Mouse (Mus musculus) layer of hippocampus, postnatal 14 days (tissue): ENCODE results near the gene Il11ra1. TPM values are rescaled to one million over a fixed set of nuclear protein-coding genes. Genes with fewer than 3 reads are reported as not detected.
"Not testable (repeated sequence)": the region's sequence is repeated elsewhere in the genome, so short reads cannot be mapped to it uniquely, and the experiment has no call there.

Experiments
- DNase-seq, 2 experiments: peaks; one replicate each; pipeline ENCODE4 v3.0.0; 2021 to 2022; ENCODE audit warnings: low spot score in 2 of 2, mixed read lengths in 1 of 2
- total RNA-seq, 2 experiments: library from RNA; stranded (reverse); gene quantifications; 2 replicates each; pipeline ENCODE4 v1.2.3; 2021

Gene Il11ra1
- total RNA-seq, 2 experiments from 2014 or later: 26.8 to 29.2 TPM

DNA sequence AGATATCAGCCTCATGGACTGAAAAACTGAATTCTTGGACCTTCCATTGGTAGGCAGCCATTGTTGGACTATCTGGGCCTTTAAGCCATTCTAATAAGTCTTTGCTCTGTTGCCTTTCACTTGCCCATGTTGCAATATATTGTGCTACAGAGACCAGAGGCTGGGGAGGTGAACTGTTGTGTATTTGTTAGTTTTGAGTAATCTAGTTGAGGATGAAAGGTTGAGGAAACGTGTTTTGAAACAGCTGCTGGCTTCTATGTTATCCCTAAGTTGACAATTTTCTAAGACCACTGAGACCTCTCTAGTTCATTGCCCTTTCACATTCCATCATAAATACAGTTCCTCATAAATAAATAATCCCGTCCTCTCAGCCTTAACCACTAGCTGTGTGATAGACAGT, 44.3 kb downstream of the Il11ra1 start:
- no peak for DNase-seq

DNA sequence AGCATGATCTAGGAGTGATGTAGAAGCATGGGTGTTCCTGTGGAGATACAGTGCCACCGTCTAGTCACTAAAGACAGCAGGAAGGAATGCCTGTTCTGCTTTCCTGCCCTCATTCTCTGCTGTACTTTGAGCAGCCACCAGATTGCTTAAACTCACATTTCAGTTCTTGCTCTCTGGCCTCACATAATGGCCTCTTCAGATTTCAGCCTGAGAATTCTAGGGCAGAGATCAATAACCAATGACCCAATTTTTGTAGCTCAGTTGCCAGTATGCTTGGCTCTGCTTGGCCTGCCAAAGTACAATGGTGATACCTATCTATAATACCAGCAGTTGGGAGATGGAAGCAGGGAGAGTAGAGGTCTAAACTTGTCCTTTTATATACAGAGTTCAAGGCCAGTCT, 45.2 kb downstream of the Il11ra1 start:
- DNase-seq: no peak

DNA sequence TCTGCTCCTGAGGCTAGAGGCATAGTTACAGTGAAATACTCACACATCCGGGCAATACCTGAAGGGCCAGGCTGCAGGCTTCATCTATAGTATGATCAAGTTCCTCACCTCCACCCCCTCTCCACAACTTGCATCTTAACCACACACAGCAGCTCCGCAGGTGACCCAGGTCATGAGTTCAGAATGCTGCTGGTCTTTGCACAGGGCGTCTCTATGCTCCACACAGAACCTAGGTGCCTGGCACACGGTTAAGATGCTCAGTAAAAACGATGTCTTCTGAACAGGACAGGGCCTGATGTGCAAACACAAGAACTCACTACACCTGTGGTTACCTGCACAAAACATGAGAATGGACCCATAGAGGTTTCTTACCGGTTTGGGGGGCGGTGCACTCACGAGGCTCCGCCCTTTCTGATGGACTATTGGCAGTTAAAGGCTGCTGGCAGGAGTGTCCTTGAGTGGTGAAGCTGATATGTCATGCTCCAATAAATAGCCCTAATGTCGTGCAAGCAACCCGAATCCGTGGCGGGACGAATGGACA, 55.1 kb downstream of the Il11ra1 start, which contains the start of gene Galt:
Galt (plus strand) TSS at position 432 of the 541 bp plus-strand sequence.
- DNase-seq: no peak

DNA sequence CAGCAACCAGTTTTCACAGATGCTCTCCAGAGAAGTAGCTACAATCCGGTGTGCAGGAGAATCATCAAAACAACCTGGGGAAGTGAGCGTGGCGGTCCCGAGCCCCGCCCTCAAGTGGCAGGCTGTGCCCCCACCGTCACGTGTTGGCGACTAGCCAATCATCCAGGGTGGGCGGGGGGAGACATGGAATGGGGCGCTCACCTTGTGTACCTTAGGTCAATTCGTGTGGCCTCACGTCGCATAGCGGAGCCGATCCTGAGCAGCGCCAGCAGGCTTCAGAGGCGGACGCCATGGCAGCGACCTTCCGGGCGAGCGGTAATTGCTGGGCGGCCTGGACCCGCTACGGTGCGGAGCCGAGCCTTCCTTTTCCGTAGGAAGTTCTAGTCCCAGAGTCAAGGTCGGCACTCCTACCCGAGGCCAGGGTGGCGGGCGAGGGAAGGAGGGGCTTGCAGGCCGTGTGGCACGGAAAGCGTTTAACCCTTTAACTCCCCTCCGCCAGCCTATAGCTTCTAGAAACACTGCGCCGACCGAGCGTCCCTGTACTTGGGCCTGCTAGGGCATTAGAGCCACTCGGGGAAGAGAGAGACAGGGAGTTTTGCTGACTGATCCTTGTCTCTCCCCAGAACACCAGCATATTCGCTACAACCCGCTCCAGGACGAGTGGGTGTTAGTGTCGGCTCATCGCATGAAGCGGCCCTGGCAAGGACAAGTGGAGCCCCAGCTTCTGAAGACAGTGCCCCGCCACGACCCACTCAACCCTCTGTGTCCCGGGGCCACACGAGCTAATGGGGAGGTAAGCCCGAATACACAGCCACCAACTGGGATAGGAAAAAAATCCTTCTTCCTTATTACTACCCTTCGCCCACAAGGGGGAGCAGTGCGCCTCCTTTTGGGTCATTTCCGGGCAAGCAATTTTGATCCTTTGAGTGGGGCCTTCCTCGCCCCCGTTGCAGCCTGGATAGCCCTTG, 55.8 kb downstream of the Il11ra1 start, which contains the start of gene Sigmar1:
Sigmar1 (minus strand) TSS at position 820 of the 968 bp plus-strand sequence.
- peak; percentile 78 to 84 for DNase-seq

DNA sequence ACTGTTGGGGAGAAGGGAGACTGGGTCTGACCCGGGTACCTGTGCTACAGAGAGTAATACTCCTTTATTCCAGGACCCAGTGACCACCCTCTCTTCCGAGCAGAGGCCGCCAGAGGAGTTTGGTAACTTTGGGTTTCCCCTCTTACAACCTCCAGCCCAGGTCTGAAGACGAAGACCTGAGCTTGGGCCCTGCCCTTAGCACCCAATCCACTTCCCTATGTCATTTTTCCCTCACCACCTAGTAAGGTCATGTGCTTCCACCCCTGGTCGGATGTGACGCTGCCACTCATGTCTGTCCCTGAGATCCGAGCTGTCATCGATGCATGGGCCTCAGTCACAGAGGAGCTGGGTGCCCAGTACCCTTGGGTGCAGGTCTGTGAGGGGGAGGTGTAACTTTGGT, 56.7 kb downstream of the Il11ra1 start:
- no peak for DNase-seq

DNA sequence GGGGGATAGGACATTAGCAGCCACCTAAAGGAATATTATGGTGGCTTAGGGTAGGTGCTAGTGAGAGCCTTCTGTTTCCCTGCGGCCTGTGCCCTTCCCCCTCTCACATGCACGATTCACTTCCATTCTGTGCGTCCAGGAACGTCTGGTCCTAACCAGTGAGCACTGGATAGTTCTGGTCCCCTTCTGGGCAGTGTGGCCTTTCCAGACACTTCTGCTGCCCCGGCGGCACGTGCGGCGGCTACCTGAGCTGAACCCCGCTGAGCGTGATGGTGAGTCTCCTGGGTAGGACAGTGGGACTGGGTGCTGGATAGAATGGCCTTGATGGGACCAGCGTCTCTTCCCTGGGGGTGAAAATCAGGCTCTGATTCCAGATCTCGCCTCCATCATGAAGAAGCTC, 57.5 kb downstream of the Il11ra1 start:
- no peak for DNase-seq

DNA sequence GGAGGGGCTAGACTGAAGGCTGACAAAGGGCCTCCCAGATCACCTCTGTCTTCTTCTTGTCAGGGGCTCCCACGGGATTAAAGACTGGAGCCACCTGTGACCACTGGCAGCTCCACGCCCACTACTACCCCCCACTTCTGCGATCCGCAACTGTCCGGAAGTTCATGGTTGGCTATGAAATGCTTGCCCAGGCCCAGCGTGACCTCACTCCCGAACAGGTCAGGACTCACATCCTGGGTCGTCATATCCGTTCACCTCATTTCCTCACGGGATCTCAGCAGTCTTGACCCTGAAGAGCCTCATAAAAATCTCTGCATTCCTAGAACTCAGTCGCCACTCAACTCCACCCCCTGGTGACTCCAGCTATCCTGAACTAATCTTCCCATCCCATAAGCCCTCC, 58.2 kb downstream of the Il11ra1 start:
- DNase-seq: no peak

DNA sequence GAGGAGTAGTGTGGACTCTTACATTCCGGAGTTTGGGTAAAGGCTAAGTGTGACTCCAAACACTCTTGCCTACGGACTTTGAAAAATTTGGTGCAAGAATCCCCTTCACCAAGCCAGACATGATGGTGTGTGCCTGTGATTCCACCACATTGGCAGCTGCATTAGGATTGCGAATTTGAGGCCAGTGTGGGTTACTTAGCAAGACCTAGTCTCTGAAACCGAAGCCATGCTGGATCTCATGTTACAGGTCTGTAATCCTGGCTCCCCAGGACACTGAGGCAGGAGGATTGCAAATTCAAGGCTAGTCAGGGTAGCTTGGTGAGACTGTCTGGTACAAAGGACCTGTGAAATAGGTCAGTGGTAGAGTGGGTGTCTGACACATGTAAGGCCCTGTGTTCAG, 58.9 kb downstream of the Il11ra1 start:
- no peak for DNase-seq

DNA sequence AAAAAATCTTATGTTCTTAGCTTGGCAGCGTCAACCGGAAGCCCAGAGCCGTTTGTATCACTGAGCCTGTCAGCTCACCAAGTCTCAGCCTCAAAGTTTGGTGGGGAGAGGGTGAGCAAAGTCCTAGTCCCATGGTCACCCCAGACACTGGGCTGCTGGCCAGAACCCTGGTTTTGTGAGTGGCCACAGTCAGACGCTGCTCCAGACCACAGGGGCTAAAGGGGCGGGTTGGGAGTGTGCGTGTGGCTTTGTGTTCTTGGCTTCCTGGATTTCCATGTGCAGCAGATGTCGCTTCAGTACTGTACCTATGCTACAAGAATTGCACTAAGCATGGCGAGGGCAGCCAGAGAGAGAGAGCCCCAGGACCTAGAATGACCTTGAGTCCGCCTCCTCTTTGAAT, 59.4 kb downstream of the Il11ra1 start:
- DNase-seq: no peak

DNA sequence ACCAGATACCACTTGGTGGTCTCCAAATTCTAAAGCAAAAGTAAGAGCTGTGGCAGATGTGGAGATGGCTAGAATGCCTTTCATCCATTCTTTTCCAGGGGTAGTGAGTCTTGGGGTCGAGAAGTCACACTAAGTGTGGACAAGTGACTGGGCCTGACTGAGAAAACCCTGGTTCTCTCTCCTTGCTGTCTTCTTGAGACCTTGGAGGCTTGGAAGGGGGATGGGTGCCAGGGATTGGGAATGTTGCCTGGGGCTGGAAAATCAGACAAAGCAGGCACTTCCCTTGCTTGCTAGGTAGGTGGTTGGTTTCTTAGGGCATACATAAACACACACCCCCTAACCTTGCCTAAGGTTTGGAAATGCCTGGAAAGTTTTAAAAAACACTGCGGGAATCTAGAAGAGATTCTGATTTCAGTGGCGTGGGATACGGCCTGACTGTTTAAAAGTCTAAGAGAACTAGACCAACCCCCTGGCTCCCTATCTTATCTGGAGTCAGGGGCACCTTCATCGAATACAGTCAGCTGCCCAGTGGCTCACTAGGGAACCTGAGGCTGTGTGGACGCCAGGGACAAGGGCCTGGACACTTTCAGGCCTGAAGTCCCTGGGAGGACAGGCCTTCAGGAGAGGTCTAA, 60.0 kb downstream of the Il11ra1 start:
- DNase-seq: no peak

DNA sequence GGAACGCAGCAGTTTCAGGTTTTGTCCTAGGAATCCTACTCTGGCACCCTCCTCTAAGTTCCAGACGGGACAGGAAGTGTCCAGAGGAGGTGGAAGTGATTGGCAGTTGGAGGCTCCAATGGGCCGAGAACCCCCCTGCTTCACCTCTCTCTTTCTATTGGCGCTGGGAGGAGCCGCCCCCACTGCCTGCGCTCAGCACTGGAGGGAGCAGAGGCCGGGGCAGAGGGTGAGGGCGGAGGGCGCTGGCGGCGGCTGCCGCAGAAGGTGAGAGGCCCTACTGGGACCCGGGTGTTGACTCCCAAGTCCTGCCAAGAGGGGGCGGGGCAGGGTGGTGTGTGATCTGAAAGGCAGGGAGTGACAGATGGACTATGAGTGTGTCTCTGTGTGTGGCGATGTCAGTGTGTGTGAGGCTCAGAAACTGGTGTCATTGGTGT, 60.5 kb downstream of the Il11ra1 start:
- peak; percentile 62 to 78 for DNase-seq

DNA sequence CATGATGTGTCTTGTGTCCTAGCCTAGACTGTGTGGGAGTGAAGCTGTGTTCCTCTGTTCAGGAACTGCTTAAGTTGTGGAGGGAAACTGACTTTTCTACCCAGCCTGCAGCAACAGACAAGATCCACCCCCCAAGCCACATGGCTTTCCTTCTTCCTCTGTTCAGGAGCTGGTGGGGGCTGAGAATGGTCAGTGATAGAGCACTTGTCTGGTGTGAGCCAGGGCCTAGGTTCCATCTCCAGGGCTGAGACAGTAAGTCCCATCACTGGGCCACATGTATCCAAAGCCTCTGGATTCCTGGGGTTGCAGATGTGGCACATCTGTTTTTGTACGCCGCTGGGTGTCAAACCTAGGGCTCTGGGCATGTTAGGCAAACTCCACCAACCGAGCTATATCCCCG, 61.1 kb downstream of the Il11ra1 start:
- DNase-seq: no peak

DNA sequence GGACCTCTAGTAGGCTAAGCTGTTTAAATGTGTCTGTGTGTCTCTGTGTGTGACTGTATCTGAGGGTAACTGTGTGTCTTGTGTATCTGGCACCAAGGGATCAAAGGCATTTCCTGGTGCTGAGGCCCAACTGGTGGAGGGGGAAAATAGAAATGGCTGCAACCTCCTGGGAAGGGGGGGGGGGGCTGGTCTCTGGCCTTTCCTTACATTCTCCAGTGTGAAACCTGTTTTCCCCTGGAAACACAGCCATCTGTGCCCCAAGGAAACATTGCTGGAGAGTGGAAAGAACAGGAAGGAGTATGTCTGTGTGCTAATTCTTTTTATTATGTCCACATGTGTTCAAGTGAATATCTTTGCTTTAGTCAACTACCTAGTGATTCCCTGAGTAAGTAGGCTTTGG, 61.9 kb downstream of the Il11ra1 start:
- no peak for DNase-seq

DNA sequence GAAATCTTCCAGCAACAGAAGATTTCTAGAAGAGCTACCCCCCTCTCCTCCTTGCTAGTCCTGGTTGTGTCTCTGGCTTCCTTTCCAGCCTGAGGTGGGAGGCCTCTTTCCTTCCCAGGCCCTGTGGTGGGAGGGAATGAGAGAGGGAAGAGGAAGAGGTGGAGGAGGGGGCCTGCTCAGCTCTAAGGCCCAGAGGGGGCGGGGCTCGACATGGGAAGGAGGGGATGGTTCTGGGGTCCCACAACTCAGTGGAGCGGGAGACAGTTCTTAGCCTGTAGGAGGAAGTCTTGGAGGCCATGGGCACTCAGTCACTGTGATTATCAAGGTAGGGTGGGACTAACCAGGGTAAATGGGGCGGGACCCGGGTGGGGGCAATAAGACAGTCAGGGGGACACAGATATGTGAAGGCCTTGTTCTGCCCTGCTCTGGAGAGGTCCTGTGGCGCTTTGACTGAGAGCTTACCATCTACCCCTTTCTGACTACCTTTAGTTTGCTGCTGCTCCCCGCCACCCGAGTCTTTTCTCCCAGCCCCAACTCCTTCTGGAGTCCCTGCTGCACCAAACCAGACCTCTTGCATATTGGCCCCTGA, 62.4 kb downstream of the Il11ra1 start:
- no peak for DNase-seq

DNA sequence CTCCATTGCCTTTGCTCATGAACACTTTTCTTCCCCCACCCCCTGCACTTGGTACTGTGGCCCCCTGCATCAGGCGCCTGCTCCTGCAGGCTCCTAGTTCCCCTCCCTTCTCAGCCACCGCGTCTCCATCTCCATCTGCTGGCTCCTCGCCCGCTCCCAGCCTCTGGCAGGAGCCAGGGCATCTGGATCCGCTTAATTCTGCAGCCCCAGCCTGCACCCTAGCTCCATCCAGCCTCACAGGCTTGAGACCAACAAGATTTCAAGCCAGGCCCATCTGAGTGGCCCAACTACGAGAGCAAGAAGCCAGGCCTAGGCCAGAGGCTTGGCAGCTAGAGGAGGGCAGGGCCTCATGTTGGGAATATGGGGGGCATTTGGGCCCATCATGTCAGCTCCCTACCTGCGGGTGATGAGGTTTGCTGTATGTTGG, 62.9 kb downstream of the Il11ra1 start:
- peak; percentile 69 for DNase-seq

DNA sequence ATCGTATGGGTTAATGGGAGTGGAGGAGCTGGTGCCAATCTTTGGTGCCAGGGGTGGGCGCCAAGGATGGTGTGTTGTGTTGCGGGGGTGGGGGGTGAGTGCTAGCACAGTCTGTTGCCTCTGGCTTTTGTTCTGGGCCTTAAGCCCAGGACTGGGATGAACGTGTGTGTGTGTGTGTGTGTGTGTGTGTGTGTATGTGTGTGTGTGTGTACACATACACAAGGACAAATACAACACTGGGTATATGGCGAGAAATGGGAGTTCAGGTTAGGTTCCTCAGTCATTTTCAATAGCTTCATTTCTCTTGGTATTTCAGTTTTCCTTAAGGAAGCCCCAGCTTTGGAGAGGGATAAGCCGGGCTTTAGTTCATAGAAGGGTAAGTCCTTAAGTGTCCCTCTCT, 63.4 kb downstream of the Il11ra1 start:
- DNase-seq: not testable (repeated sequence)

DNA sequence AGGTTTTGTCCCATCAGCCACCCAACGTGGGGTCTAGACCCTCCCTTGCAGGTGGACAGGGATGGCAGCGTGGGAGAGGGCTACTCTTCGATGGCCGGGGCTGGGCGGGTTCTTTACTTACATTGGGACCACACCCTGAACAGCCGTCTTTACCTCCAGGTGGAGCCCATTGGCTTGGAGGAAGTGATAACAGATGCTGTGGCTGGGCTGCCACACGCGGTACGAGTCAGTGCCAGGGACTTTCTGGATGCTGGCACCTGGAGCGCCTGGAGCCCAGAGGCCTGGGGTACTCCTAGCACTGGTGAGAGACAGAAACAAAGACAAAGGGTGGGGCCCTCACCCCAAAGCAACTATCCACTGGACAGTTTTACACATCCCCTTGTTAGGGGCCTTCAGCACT, 67.5 kb downstream of the Il11ra1 start:
- not testable (repeated sequence) for DNase-seq

DNA sequence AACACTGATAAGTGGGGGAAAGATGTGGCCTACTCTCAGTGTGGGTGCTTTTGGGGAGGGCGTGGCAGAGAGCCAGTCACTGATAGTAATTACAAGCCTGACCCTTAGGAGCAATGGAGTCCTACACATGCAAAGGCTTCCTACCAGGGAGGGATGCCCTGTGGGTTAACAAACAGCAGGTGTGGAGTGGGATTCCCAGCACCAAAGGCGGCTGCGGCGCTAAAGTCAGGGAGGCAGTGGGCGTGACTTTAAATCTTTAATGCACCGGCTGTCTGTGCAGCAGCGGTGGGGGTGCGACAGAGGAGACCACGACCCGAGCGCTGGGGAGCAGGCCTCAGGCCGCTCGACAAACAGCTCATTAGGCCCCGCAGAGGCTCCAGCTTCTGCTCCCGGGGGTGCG, 73.2 kb downstream of the Il11ra1 start:
- DNase-seq: not testable (repeated sequence)

DNA sequence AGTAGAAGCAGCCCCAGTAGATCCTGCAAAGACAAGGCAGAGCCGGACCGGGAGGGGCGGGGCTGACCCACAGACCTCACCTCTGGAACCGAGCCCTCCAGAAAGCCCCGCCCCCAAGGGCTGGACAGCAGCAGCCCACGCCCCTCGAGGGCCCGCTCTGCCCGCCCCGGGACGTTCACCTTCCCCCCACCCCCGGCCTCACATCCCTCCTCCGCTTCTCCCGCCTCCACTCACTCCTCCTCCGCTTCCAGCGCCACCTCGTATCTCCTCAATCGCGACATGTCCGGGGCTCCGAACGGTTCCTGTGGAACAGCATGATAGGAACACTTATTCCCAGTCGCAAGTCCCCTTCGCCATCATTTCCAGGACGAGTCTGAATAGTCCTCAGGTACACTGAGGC, 73.7 kb downstream of the Il11ra1 start:
- not testable (repeated sequence) for DNase-seq

DNA sequence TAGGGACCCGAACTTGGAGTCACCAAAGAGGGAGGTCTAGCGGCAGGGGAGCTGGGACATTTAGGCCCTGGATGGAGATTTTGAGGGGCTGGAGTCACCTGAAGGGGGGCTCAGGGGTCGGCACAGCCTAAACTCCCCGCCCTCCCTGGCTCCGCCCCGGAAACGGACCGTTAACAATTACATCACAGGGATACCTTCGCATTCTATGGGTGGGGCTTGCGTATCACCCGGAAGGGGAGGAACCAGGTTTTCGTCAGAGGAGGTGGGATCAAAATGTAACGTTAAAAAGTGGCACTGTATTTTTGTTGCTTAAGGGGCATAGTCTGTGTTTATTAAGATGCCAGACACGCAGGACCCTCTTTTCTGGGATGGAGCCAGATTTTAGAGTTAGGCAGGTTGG, 74.2 kb downstream of the Il11ra1 start, which contains the start of gene Ccl27a:
Ccl27a (minus strand) TSS at position 246 of the 400 bp plus-strand sequence.
- peak; percentile 62 to 87 for DNase-seq

DNA sequence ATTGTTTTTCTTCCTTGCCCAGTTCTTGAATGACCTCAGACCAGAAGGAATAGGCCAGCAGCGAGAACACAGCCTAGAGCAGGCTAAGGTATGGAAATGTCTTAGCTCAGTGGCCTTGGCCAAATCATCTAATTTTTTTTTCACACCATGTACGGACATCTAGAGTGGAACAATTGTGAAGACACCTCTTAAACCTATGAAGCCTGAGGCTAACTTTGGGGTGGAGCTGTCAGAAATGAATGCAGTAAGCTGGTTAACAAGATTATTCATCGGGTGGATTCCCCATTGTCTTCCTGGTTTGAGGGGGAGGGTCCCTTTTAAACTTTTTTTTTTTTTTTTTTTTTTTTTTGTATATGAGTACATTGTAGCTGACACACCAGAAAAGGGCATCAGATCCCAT, 74.7 kb downstream of the Il11ra1 start:
- not testable (repeated sequence) for DNase-seq
